Mouse (Mus musculus) CD8-positive naive resting alpha-beta T cell, adult 2 months (primary cell): Measurements from ENCODE around the gene Inf2.
A peak's percentile ranks its signal among the peaks of the same experiment; 100 is the strongest.

Experiments used
- DNase-seq, 2 experiments: peaks; one replicate each; pipeline ENCODE4 v3.0.0; 2022; ENCODE audit warnings: low read depth in 2 of 2, low spot score in 2 of 2

Inf2 gene

GRCm38 (mm10) chr12:112620354-112621061 is 31.9 kb downstream of the Inf2 start:
- DNase-seq: no peak

DNA sequence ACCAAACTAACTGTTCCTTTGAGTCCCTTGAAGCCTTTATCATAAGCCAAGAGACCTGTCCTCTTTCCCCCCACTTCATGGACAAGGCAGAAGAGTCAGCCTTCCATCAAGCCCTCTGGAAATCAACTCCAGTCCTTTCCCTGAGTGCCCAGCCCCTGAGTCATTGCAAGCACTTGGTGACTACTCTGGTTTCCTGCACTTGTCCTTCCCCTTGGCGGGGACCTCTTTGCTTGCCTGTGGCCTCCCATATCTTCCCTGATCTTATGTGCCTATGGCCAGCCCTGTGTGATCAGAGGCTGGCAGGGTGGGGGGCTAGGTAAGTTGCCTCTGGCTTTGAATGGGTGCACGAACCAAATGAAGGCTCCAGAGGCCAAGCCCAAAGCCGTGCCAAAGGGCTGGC is 33.3 kb downstream of the Inf2 start:
- no peak for DNase-seq

GRCm38 (mm10) chr12:112623742-112624141 is 35.2 kb downstream of the Inf2 start:
- DNase-seq: peak; percentile 48 to 66

GRCm38 (mm10) chr12:112625700-112626099 is 37.1 kb downstream of the Inf2 start:
- DNase-seq: no peak

DNA sequence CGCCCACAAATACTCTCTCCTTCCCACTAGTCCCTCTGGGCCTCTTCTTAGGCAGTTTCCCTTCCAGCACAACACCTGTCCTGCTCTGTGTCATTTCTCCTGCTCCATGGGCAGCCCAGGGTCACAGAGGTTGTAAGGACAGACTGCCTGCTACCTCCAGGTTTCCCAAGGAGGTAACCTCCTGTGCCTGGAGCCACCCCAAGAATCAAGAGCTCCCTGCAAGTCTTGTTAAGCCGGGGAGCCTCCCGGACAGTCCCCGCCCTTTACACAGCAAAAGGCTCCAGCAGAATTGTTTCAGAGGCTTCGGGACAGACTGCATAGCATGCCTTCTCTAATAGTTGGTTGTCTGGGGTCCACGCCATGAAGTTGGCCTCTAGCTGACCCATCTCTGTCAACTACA is 37.9 kb downstream of the Inf2 start:
- no peak for DNase-seq

DNA sequence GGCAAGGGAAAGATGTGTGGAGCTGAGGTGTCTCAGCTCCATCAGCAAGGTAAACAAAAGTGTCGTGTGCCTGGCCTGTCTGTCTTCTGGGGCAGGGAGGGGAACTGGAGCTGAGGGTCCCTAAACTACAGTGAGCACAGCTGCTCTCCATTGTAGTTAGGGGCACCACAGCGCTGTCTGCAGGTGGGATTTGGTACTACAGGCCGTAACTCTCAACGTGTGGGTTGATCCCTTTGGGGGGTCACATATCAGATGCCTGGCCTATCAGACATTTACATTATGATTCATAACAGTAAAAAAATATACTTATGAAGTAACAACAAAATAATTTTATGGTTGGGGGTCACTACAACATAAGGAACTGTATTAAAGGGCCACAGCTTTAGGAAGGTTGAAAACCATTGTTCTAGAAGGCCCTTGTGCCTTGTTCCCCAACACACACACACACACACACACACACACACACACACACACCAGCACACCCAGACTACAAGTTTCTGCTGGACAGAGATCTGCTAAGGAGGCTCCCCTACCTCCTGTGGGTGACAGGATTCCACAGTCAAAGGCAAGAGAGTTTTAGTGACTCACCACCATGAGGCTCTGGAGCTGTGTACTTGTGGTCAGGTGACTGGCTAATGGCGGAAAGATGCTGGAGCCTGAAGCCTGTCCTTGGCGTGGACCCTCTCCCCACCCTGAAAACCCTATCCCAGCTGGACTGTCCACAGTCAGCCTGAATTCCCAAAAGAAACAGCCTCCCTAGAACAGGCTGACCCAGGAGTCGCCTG is 38.7 kb downstream of the Inf2 start:
- DNase-seq: no peak

GRCm38 (mm10) chr12:112628197-112628596 is 39.6 kb downstream of the Inf2 start:
- no peak for DNase-seq

DNA sequence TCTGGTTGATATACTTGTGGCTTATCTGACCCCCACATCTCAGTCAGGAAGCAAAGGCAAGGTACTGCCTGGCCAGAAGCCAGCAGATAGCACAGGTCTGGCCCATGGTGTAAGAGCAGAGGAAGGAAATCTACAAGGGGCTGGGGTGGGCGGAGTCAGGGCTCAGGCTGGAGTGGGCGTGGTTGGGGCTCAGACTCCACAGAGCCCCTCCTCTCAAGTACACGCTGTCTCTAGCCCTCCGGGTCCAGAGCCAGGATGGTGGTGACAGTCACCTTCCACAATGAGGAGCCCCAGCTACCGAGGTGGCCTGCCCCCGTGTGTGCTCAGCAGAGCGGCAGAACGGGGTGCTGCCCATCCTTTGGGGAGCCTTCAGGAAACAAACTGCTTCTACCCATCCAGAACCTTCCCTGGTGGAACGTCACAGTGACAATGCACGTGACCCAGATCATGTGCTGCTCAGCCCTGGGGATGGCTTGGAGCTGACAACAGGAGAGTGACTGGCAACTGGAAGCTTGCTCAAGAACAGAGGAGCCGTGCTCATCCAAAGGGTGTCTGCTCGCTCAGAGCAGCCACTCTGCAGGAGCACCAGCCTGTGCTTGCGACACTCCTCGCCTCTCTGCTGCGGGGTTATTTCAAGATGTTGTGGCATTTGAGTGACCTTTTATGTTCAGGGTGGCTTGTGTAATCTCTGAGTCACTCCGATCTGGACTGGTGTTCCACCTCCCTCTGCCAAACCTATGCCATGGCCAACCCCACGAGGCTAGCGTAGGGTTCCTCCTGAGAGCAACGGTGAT is 40.5 kb downstream of the Inf2 start:
- no peak for DNase-seq

- DNase-seq: no peak
Measured at GRCm38 (mm10) chr12:112630029-112630428, 41.4 kb downstream of the Inf2 start.

DNA sequence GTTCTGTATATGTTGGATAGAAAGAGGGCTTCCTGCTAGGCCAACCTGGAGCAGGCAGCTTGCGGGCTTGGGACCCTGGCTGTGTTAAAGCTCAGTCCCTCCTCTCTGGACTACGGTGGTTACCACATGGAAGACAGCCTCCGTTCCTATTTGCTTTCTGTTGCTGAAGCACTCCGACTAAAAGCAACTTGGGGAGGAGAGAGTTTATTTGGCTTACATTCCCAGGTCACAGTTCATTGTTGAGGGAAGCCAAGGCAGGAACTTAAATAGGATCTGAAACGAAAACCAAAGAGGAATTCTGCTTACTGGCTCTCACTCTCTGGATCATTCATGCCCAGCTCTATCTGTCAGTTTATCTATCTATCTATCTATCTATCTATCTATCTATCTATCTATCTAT is 42.2 kb downstream of the Inf2 start:
- DNase-seq: no peak

DNA sequence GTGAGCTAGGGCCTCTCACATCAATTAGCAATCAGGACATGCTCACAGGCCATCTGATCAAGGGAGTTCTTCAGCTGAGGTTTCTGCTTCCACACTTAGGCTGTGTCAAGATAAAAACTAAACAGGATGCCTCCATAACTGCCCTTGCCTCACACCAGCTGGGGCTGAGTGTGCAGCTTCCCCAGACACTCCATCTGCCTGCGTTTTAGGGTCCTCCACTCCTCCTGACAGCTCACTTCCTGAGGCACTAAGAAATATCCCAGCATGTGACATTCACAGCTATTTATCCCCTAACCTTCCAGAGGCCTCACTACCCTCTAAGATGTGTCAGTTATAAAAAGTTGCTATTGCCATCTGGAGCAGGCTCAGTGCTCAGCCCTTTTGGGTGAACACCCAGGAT is 42.9 kb downstream of the Inf2 start:
- DNase-seq: no peak

- DNase-seq: no peak
Measured at GRCm38 (mm10) chr12:112632084-112632777, 43.6 kb downstream of the Inf2 start.

GRCm38 (mm10) chr12:112632907-112633306 is 44.3 kb downstream of the Inf2 start:
- no peak for DNase-seq

GRCm38 (mm10) chr12:112633686-112634085 is 45.1 kb downstream of the Inf2 start:
- DNase-seq: no peak

GRCm38 (mm10) chr12:112639526-112639925 is 50.9 kb downstream of the Inf2 start:
- DNase-seq: no peak

DNA sequence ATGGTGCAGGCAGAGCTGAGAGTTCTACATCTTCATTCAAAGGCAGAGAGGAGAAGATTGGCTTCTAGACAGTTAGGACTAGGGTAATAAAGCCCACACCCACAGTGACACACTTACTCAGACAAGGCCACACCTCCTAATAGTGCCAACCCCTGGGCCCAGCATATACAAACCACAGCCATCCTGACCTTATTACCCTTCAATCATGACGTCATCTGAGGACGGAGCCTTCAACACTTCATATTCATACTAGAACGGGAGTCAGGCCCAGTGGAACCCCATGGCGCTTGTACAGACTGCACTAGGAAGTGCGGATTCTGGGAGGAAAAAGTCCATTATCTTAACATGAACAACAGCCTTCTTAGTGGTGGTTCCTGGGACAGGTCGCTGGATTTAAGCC is 54.5 kb downstream of the Inf2 start:
- DNase-seq: no peak

DNA sequence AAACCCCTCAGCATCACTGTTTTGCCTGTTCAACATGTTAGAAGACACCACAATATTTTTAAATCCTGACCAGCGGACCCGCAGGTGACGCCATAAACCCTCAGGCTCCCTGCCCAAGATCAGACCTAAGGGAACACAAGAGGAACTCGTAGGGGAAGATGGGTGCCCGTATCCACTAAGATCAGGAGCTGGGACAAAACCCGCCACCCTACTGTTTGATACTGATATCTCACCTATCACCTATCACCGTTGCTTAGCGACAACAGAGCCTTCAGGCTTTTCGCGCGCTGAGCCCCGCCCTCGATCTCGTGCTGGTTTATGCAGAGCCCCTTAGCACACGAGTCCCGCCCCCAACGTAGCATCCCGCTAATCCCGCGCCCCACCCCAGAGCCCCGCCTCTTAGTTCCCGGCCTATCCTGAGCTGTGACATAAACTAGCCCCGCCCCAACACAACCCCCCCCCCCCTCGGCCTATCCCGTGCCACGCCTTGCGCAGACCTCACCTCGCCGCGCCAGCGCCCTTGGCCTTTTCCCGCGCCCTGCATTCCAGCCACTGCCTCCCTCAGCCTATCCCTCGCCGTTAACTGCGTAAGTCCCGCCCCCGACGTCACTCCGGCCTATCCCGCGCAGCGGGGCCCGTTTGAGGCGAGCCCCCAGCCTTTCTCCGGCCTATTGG is 55.7 kb downstream of the Inf2 start, which contains the start of gene Siva1:
TSS of gene Siva1 (plus strand) at position 500 of the 675 bp plus-strand sequence.
- peak; percentile 92 for DNase-seq

GRCm38 (mm10) chr12:112644855-112645506 is 56.4 kb downstream of the Inf2 start:
- DNase-seq: no peak

- no peak for DNase-seq
Measured at GRCm38 (mm10) chr12:112646139-112646538, 57.6 kb downstream of the Inf2 start.

- DNase-seq: no peak
Measured at GRCm38 (mm10) chr12:112648081-112648480, 59.5 kb downstream of the Inf2 start.
